Comparison of ENCODE assay signal across 28 mouse cellular contexts in genomic region chr13:119418479-119418878, GRCm38 (mm10).
"Had no signal": no experiment of that assay in that cellular context is flagged by ENCODE, and none has a peak within 500 bp of the region (broad histone marks: within the 10 kb centered on the region; RNA-seq: fewer than 3 reads in every experiment).

No protein-coding gene starts in this region.

- H3K27ac ChIP-seq: embryonic facial prominence, embryonic 10.5 days; embryonic facial prominence, embryonic 12.5 days; embryonic facial prominence, embryonic 13.5 days; embryonic facial prominence, embryonic 15.5 days; forebrain, embryonic 10.5 days; forebrain, embryonic 12.5 days; forebrain, embryonic 13.5 days; forebrain, embryonic 15.5 days; gastrocnemius, adult 2 months had no signal

- H3K4me1 ChIP-seq: embryonic facial prominence, embryonic 10.5 days; embryonic facial prominence, embryonic 12.5 days; embryonic facial prominence, embryonic 13.5 days; embryonic facial prominence, embryonic 15.5 days; forebrain, embryonic 10.5 days; forebrain, embryonic 12.5 days; forebrain, embryonic 13.5 days; forebrain, embryonic 15.5 days had no signal

- H3K36me3 ChIP-seq: embryonic facial prominence, embryonic 10.5 days; embryonic facial prominence, embryonic 12.5 days; embryonic facial prominence, embryonic 13.5 days; embryonic facial prominence, embryonic 15.5 days; forebrain, embryonic 12.5 days; forebrain, embryonic 15.5 days had no signal

- H3K4me2 ChIP-seq: embryonic facial prominence, embryonic 12.5 days; embryonic facial prominence, embryonic 13.5 days; embryonic facial prominence, embryonic 15.5 days; forebrain, embryonic 12.5 days; forebrain, embryonic 13.5 days; forebrain, embryonic 15.5 days had no signal

- ATAC-seq: forebrain, embryonic 13.5 days; forebrain, embryonic 14.5 days; forebrain, embryonic 15.5 days; forebrain, embryonic 16.5 days; forebrain, postnatal 0 days had no signal

- H3K9ac ChIP-seq: embryonic facial prominence, embryonic 12.5 days; embryonic facial prominence, embryonic 13.5 days; embryonic facial prominence, embryonic 15.5 days; forebrain, embryonic 12.5 days; forebrain, embryonic 13.5 days; forebrain, embryonic 15.5 days; forebrain, postnatal 0 days had no signal

- H3K27me3 ChIP-seq: embryonic facial prominence, embryonic 12.5 days; embryonic facial prominence, embryonic 13.5 days; embryonic facial prominence, embryonic 15.5 days; forebrain, embryonic 12.5 days; forebrain, embryonic 13.5 days; forebrain, embryonic 15.5 days had no signal

- H3K4me3 ChIP-seq: embryonic facial prominence, embryonic 10.5 days; embryonic facial prominence, embryonic 12.5 days; embryonic facial prominence, embryonic 13.5 days; embryonic facial prominence, embryonic 15.5 days; erythroblast, embryonic 14.5 days; forebrain, embryonic 10.5 days; forebrain, embryonic 12.5 days; forebrain, embryonic 13.5 days; forebrain, embryonic 15.5 days; gastrocnemius, adult 2 months had no signal

- DNase-seq: cerebellum, adult 2 months; cerebellum, adult 8-10 months; cerebellum, adult 9-10 months; cerebellum, adult 9-11 months; cerebellum, postnatal 10 days; cerebellum, postnatal 14 days; cerebellum, postnatal 25 days; cerebellum, postnatal 36 days; embryo, embryonic 11 days; forebrain, postnatal 0 days; gastrocnemius, adult 2 months; gastrocnemius, postnatal 10 days; gastrocnemius, postnatal 14 days; gastrocnemius, postnatal 25 days; gastrocnemius, postnatal 36 days; heart, adult 11 months; heart, adult 18-20 months had no signal

- H3K9me3 ChIP-seq: embryonic facial prominence, embryonic 10.5 days; embryonic facial prominence, embryonic 12.5 days; embryonic facial prominence, embryonic 13.5 days; embryonic facial prominence, embryonic 15.5 days; forebrain, embryonic 10.5 days; forebrain, embryonic 12.5 days; forebrain, embryonic 13.5 days; forebrain, embryonic 15.5 days had no signal
